Mouse (Mus musculus) kidney, adult 9 months (tissue): Measurements from ENCODE around the gene Lcn11.
"Not testable (repeated sequence)": the region's sequence is repeated elsewhere in the genome, so short reads cannot be mapped to it uniquely, and the experiment has no call there.

ENCODE experiments used
- DNase-seq: peaks from one replicate; pipeline ENCODE4 v3.0.0; 2022

Gene Lcn11

GRCm38 (mm10) chr2:25776717-25777116 lies at the start of gene Lcn11:
Gene Lcn11, plus strand, starts transcription at chr2:25777017.
- DNase-seq, result no peak

DNA sequence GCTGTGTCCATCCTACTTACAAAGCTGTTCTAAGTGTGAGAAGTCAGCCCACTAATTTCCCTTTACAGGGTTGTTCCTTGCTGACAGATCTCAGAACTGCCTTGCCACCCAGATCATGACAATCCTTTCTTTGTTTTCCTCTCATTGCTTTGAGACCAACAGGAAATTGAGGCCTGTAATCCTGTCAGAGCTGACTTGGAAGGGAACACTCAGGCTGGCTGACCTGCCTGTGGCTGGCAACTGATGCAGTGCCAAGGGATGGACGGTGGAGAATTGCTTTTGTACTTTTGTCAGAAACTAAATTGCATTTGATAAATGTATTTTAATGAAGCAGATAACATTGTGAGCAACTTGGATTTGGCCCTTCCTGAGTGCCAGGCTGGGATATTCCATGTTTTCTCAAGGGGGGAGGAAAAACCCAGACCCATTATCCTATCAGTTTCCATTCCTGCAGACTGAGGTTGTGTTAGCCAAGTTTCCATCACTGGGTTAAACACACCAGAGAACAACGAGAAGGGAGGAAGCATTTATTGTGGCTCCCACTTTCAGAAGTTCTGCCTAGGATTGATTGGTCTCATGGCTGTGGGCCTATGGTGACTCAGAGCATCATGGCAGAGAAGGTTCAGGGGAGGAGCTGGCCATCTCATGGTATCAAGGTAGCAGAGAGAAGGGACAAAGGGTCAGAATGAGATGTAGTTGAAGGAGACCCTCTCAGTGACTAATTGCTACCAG lies 43.5 kb upstream of the Lcn11 start:
- no peak for DNase-seq

- not testable (repeated sequence) for DNase-seq
Observed at GRCm38 (mm10) chr2:25736709-25737108, 40.1 kb upstream of the Lcn11 start, which contains the start of gene Obp2b. Gene Obp2b, plus strand, starts transcription at chr2:25737009.

GRCm38 (mm10) chr2:25741671-25742070 lies 35.1 kb upstream of the Lcn11 start:
- DNase-seq, result no peak

- DNase-seq, result peak; percentile 52
Observed at GRCm38 (mm10) chr2:25754201-25754600, 22.6 kb upstream of the Lcn11 start.

- DNase-seq, result no peak
Observed at GRCm38 (mm10) chr2:25758064-25758625, 18.7 kb upstream of the Lcn11 start.

- no peak for DNase-seq
Observed at GRCm38 (mm10) chr2:25765269-25765668, 11.5 kb upstream of the Lcn11 start, which contains the start of gene Lcn3. Gene Lcn3, plus strand, starts transcription at chr2:25765569.

- DNase-seq, result no peak
Observed at GRCm38 (mm10) chr2:25767764-25768163, 9.1 kb upstream of the Lcn11 start.

DNA sequence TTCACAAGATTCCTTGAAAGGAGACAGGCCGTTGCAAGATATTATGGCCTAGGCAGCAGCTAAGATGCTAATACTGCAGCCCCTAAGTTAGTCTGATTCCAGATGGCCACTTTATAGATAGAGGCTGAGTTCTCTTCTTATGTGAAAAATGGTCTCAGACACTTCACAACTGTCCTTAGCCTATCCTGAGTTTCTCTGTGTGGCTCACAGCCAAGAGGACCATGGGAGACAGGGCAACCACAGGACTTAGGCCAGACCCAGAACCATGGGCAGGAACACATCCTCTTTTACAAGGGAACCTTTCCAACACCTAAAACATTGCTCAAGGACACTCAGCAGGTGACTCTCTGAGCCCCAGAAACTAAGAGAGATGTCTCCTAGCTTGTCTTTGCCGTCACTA lies 3.3 kb upstream of the Lcn11 start:
- DNase-seq, result no peak

- DNase-seq, result no peak
Observed at GRCm38 (mm10) chr2:25774640-25775039, 2.2 kb upstream of the Lcn11 start.

DNA sequence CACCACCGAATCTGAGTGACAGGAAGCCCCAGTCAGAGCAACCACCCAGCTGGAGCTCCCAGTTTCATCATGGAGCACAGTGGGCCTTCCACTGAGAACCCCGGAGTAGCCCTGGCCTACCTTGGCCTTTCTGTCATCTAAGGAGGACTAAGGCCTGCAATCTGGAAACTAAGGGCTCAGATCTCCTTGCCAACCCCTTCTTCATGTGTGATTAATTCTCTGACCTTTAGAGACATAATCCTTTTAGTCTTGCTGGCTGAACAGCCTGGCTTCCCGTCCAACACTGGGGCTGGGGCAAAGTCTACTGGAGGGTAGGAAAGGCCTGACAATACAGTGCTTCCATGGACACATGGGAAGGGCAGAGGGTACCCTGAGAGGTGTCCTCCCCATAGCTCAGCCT lies 826 bp upstream of the Lcn11 start:
- peak; percentile 34 for DNase-seq

DNA sequence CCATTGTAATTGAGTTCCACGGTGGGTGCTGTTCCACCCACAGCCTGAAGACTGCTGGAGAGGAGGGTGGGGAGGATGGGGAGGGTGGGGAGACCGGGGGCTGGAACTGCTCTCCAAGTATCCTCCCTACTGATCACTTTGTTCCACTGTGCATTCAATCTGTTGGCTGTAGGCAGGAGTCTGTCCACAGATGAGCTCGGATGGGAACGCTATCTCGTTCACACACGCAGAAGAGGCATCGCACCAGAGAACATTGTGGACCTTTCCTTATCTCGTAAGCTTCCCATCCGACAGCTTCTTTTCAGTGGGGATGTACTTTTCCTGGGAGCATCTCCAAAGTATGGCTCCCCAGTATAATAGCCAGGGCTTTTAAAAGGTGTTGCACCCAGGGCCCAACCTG lies 2.3 kb downstream of the Lcn11 start:
- no peak for DNase-seq

- no peak for DNase-seq
Observed at GRCm38 (mm10) chr2:25780921-25781320, 4.1 kb downstream of the Lcn11 start.

DNA sequence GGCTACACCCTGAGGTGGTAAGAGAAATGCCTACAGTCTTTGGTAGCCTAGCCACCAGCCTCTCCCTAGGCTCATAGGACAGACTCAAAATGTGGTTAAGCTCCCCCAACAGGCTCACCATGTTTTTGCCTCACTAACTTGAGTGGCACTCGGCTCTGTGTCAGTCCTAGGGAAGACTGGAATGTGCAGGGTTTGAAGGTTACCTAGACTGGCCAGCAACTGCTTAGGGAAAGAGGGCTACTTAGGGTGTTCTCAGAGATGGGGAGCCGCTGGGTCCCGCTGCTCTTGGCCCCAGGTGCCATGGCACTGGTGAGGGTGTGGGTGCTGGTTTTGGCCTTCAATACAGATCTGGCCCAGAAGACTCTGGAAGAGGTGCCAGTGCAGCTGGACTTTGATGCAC lies 5.1 kb downstream of the Lcn11 start, which contains the start of gene Gm13539:
TSS of gene Gm13539 (plus strand) at position 301 of the 400 bp plus-strand sequence.
- DNase-seq, result no peak

DNA sequence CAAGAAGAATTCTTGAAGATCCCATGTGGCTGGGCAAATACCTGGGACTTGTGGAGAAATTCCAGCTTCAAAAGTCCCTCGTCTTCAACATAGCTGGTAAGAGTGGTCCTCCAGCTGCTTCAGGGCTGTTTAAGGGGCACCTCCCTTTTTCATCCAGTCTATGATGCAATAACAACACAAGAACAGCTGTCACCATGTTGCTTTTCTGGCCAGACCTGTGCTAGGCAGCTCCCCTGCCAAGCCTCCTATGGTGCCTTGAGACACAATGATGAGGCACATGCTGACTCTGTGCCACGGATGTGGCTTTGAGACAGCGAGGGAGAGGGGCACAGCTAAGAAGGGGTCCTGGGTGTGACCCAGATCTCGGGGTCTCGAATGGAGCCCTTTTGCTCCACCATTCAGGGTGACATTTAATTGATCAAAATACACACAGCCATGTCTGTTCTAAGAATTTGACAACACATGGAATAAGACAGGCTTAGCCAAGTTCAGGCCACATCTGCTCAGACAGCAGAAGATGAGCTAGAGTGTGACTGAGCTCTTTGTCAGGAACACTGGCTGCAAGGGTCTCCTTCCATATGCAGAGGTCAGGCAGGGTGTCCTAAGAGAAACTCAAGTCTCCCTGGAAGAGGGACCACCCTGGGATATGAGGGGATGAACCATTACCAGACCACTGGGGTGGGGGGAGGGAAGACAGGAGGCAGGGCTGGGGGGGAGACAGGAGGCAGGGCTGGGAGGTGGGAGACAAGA lies 8.9 kb downstream of the Lcn11 start:
- no peak for DNase-seq

DNA sequence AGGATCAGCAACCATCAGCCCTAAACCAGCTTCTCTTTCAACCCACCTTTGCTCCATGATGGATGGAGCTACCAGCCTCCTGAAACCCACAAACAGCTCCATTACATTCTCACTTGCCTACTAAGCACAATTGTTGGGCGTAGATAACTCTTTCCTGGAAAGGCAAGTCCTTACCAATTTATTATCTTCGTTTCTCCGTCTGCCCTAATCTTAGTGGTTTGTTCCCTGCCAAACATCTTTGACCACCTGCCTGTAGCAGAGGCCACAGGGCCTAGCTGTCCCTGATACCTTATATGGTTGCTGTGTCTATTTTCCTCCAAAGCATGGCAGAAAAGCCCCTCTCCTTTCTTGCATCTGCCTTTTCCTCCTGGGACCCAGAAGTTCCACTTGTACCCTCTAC lies 12.3 kb downstream of the Lcn11 start:
- no peak for DNase-seq

DNA sequence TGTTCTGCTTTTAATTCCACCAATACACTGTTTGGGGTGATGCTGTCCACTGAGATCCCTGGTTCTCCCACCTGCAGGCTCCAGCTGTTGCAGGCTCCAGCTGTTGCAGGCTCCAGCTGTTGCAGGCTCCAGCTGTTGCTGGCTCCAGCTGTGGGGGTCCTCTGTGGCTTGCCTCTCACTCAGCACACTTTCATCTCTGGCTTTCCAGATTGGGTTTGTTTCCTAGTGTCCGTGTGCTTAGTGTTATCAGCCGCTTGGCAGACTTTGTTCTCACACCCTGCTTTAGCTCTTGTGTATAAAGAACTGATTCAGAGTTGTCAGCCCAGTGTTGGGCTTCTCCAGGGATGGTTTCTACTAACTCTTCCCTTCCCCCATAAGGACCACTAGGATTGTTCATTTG lies 20.8 kb downstream of the Lcn11 start:
- DNase-seq, result no peak

GRCm38 (mm10) chr2:25798065-25798464 lies 21.2 kb downstream of the Lcn11 start:
- no peak for DNase-seq

DNA sequence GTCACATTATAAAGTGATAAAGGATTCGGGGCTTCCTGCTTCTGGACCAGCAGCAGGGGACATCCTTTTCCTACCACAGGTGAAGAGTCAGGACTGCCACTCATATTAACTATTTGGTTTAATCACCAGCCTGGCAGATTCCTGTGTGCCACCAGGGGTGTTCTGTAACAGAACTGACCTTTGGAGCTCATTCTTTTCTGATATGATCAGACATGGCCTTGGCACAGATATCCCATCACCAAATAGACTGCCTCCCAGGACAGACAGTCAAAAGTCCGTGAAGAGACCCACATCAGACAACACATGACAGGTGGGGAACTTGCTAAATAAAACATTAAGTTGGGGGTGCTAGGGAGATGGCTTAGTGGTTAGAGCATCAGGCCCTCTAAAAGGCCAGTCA lies 34.9 kb downstream of the Lcn11 start:
- peak; percentile 60 for DNase-seq

- no peak for DNase-seq
Observed at GRCm38 (mm10) chr2:25813364-25813763, 36.5 kb downstream of the Lcn11 start.

DNA sequence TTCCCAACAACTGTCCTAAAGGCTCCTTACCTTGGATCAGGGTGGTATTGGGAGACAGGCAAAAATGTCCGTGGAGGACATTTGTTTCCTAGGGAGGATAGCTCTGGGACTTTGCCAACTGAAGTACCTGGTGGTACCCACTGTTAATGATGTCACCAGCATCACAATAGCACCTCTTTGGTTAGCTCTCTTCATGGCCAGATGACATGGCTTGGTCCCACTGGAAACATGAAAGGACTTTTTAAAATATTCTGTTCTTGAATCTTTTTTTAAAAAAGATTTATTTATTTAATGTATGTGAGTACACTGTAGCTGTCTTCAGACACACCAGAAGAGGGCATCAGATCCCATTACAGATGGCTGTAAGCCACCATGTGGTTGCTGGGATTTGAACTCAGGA lies 38.9 kb downstream of the Lcn11 start, which contains the start of gene Glt6d1:
TSS of gene Glt6d1 (minus strand) at position 101 of the 400 bp plus-strand sequence.
- DNase-seq, result not testable (repeated sequence)

- no peak for DNase-seq
Observed at GRCm38 (mm10) chr2:25822806-25823205, 46.0 kb downstream of the Lcn11 start, which contains the start of gene Lcn9. Gene Lcn9, plus strand, starts transcription at chr2:25823153.

DNA sequence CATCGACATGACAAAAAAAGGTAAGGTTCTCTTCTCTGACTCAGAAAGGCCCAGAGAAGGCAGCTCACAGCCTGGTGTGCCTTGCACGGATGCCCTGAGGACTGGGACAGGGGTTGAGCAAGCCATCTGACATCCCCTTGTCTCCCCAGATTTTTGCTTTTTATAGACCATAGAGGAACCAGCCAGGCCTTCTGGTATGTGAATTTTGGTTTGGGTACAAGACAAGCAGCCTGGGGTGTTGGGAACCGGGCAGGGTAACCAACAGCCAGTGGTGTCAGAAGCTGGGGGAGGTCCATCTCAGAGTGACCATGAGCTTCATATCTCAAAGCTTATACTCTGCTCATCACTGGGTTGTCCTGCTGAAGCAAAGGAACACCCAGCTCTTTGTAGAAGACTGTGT lies 47.9 kb downstream of the Lcn11 start:
- no peak for DNase-seq
